Mouse (Mus musculus): ENCODE results near the gene Arl4d. TPM values are rescaled to one million over a fixed set of nuclear protein-coding genes. Genes with fewer than 3 reads are reported as not detected.
A peak's percentile ranks its signal among the peaks of the same experiment; 100 is the strongest.
"Not testable (repeated sequence)": the region's sequence is repeated elsewhere in the genome, so short reads cannot be mapped to it uniquely, and the experiment has no call there.

The Arl4d gene
- 23.9 and 29.5 TPM in 2 replicates for polyA plus RNA-seq (2014; fragmentation: Nextera tagmentation; extraction: Ambion mirVana)

- peak within 1 kb of the TSS; percentile 53; the same call in 1 of the 2 replicates for H3K27ac ChIP-seq (ENCODE audit: low read depth, low read length)
- H3K9ac ChIP-seq (ENCODE audit: low read length): peak within 1 kb of the TSS; percentile 72
- H3K36me3 ChIP-seq (ENCODE audit: control insufficient read depth, insufficient read depth, low read length): no peaks in the 10 kb centered on the region
- DNase-seq (ENCODE audit: low spot score): peak; percentile 93
- no peaks in the 10 kb centered on the region for H3K27me3 ChIP-seq (ENCODE audit: control insufficient read depth, insufficient read depth, low read length)
- peak; percentile 93 for ATAC-seq (ENCODE audit: insufficient read depth, low FRiP score, low TSS enrichment)
- no peaks in the 10 kb centered on the region for H3K9me3 ChIP-seq (ENCODE audit: control insufficient read depth, low read length)
- H3K4me2 ChIP-seq (ENCODE audit: low read depth): peak within 1 kb of the TSS; percentile 93
- no peaks in the 10 kb centered on the region for H3K4me1 ChIP-seq (ENCODE audit: control insufficient read depth, insufficient read depth, low read length)
- 10% methylated on average over 34 of the region's 34 CpGs for WGBS
- H3K4me3 ChIP-seq (ENCODE audit: low read depth, low read length): peak within 1 kb of the TSS; percentile 63
Observed at GRCm38 (mm10) chr11:101664825-101665635, at the start of gene Arl4d. Gene Arl4d, plus strand, starts transcription at chr11:101665541.

GRCm38 (mm10) chr11:101616104-101616503 lies 49.2 kb upstream of the Arl4d start:
- Histone ChIP-seq H3K4me1 (ENCODE audit: control insufficient read depth, insufficient read depth, low read length) (peaks cover 13% of the 10 kb centered on the region), H3K27ac (ENCODE audit: low read depth, low read length) (no peak overlapping the region), H3K27me3 (ENCODE audit: control insufficient read depth, insufficient read depth, low read length) (no peaks in the 10 kb centered on the region), H3K4me2 (ENCODE audit: low read depth) (no peak overlapping the region), H3K36me3 (ENCODE audit: control insufficient read depth, insufficient read depth, low read length) (no peaks in the 10 kb centered on the region), H3K4me3 (ENCODE audit: low read depth, low read length) (no peak overlapping the region), H3K9ac (ENCODE audit: low read length) (no peak overlapping the region), H3K9me3 (ENCODE audit: control insufficient read depth, low read length) (no peaks in the 10 kb centered on the region)
- 89% methylated on average over 8 of the region's 8 CpGs for WGBS
- no peak for ATAC-seq (ENCODE audit: insufficient read depth, low FRiP score, low TSS enrichment)
- no peak for DNase-seq (ENCODE audit: low spot score)

- ATAC-seq (ENCODE audit: insufficient read depth, low FRiP score, low TSS enrichment): no peak
- H3K9me3 ChIP-seq (ENCODE audit: control insufficient read depth, low read length): no peaks in the 10 kb centered on the region
- no peaks in the 10 kb centered on the region for H3K27me3 ChIP-seq (ENCODE audit: control insufficient read depth, insufficient read depth, low read length)
- no peak overlapping the region; the same call in 1 of the 2 replicates for H3K9ac ChIP-seq (ENCODE audit: low read length)
- H3K4me2 ChIP-seq (ENCODE audit: low read depth): peak overlapping the region; percentile 32
- no peak for DNase-seq (ENCODE audit: low spot score)
- H3K4me1 ChIP-seq (ENCODE audit: control insufficient read depth, insufficient read depth, low read length): peaks cover 13% of the 10 kb centered on the region
- H3K4me3 ChIP-seq (ENCODE audit: low read depth, low read length): no peak overlapping the region
- no peak overlapping the region for H3K27ac ChIP-seq (ENCODE audit: low read depth, low read length)
- H3K36me3 ChIP-seq (ENCODE audit: control insufficient read depth, insufficient read depth, low read length): no peaks in the 10 kb centered on the region
- WGBS: 23% methylated on average over 18 of the region's 18 CpGs
Observed at GRCm38 (mm10) chr11:101616948-101617767, 48.2 kb upstream of the Arl4d start.

- Histone ChIP-seq H3K9me3 (ENCODE audit: control insufficient read depth, low read length) (no peaks in the 10 kb centered on the region), H3K4me1 (ENCODE audit: control insufficient read depth, insufficient read depth, low read length) (peaks cover 13% of the 10 kb centered on the region), H3K4me3 (ENCODE audit: low read depth, low read length) (no peak overlapping the region), H3K36me3 (ENCODE audit: control insufficient read depth, insufficient read depth, low read length) (no peaks in the 10 kb centered on the region), H3K27me3 (ENCODE audit: control insufficient read depth, insufficient read depth, low read length) (no peaks in the 10 kb centered on the region), H3K4me2 (ENCODE audit: low read depth) (peak overlapping the region; percentile 32), H3K27ac (ENCODE audit: low read depth, low read length) (peak overlapping the region; percentile 27; the same call in 1 of the 2 replicates), H3K9ac (ENCODE audit: low read length) (peak overlapping the region; percentile 26; the same call in 1 of the 2 replicates)
- peak; percentile 85 for DNase-seq (ENCODE audit: low spot score)
- 6% methylated on average over 8 of the region's 8 CpGs for WGBS
- ATAC-seq (ENCODE audit: insufficient read depth, low FRiP score, low TSS enrichment): no peak; the same call in 1 of the 2 replicates
Observed at GRCm38 (mm10) chr11:101617849-101618248, 47.5 kb upstream of the Arl4d start.

GRCm38 (mm10) chr11:101618596-101618995 lies 46.7 kb upstream of the Arl4d start:
- Histone ChIP-seq H3K4me3 (ENCODE audit: low read depth, low read length) (no peak overlapping the region), H3K4me2 (ENCODE audit: low read depth) (peak overlapping the region; percentile 32; the same call in 1 of the 2 replicates), H3K36me3 (ENCODE audit: control insufficient read depth, insufficient read depth, low read length) (no peaks in the 10 kb centered on the region), H3K4me1 (ENCODE audit: control insufficient read depth, insufficient read depth, low read length) (peaks cover 13% of the 10 kb centered on the region), H3K27me3 (ENCODE audit: control insufficient read depth, insufficient read depth, low read length) (no peaks in the 10 kb centered on the region), H3K27ac (ENCODE audit: low read depth, low read length) (no peak overlapping the region), H3K9me3 (ENCODE audit: control insufficient read depth, low read length) (no peaks in the 10 kb centered on the region), H3K9ac (ENCODE audit: low read length) (no peak overlapping the region; the same call in 1 of the 2 replicates)
- ATAC-seq (ENCODE audit: insufficient read depth, low FRiP score, low TSS enrichment): no peak
- no peak for DNase-seq (ENCODE audit: low spot score)
- WGBS: 83% methylated on average over 3 of the region's 3 CpGs

- H3K4me1 ChIP-seq (ENCODE audit: control insufficient read depth, insufficient read depth, low read length): peaks cover 13% of the 10 kb centered on the region
- WGBS: 88% methylated on average over 11 of the region's 11 CpGs
- H3K4me2 ChIP-seq (ENCODE audit: low read depth); ATAC-seq (ENCODE audit: insufficient read depth, low FRiP score, low TSS enrichment); H3K9me3 ChIP-seq (ENCODE audit: control insufficient read depth, low read length); H3K36me3 ChIP-seq (ENCODE audit: control insufficient read depth, insufficient read depth, low read length); DNase-seq (ENCODE audit: low spot score); H3K4me3 ChIP-seq (ENCODE audit: low read depth, low read length); H3K9ac ChIP-seq (ENCODE audit: low read length); H3K27ac ChIP-seq (ENCODE audit: low read depth, low read length); H3K27me3 ChIP-seq (ENCODE audit: control insufficient read depth, insufficient read depth, low read length): not testable (repeated sequence)
Observed at GRCm38 (mm10) chr11:101620022-101620655, 45.2 kb upstream of the Arl4d start.

- Histone ChIP-seq H3K27ac (ENCODE audit: low read depth, low read length) (no peak overlapping the region; the same call in 1 of the 2 replicates), H3K4me1 (ENCODE audit: control insufficient read depth, insufficient read depth, low read length) (no peaks in the 10 kb centered on the region), H3K4me2 (ENCODE audit: low read depth) (peak overlapping the region; percentile 36), H3K9me3 (ENCODE audit: control insufficient read depth, low read length) (no peaks in the 10 kb centered on the region), H3K36me3 (ENCODE audit: control insufficient read depth, insufficient read depth, low read length) (no peaks in the 10 kb centered on the region), H3K9ac (ENCODE audit: low read length) (peak overlapping the region; percentile 36; the same call in 1 of the 2 replicates), H3K4me3 (ENCODE audit: low read depth, low read length) (peak overlapping the region; percentile 17), H3K27me3 (ENCODE audit: control insufficient read depth, insufficient read depth, low read length) (no peaks in the 10 kb centered on the region)
- DNase-seq (ENCODE audit: low spot score) (no peak), ATAC-seq (ENCODE audit: insufficient read depth, low FRiP score, low TSS enrichment) (0 out of 2 replicates have a peak, but pooled peaks have one; percentile 5)
- WGBS: 6% methylated on average over 8 of the region's 8 CpGs
Observed at GRCm38 (mm10) chr11:101626649-101626994, 38.7 kb upstream of the Arl4d start.
